Mouse (Mus musculus): ENCODE results near the gene Mrpl38. TPM values are rescaled to one million over a fixed set of nuclear protein-coding genes. Genes with fewer than 3 reads are reported as not detected.
A peak's percentile ranks its signal among the peaks of the same experiment; 100 is the strongest.
"Not testable (repeated sequence)": the region's sequence is repeated elsewhere in the genome, so short reads cannot be mapped to it uniquely, and the experiment has no call there.

The Mrpl38 gene
- polyA plus RNA-seq, 1 experiment = 31.6 TPM

- H3K4me3 ChIP-seq (ENCODE audit: insufficient read depth, low read length) = no peak overlapping the region; the same call in 1 of the 2 replicates
- peak overlapping the region; percentile 42; the same call in 1 of the 2 replicates for H3K27ac ChIP-seq (ENCODE audit: insufficient read depth, low read length)
- peaks cover 3% of the 10 kb centered on the region; the same call in 1 of the 2 replicates for H3K4me1 ChIP-seq (ENCODE audit: control insufficient read depth, insufficient read depth, low read length)
- TF ChIP-seq CTCF (IDR thresholded peaks at IDR 0.05; ENCODE audit: borderline replicate concordance, insufficient read depth, low read length) (no peak), POLR2A (IDR thresholded peaks at IDR 0.05; ENCODE audit: low read depth, low read length) (no peak)
Measured at GRCm38 (mm10) chr11:116131349-116132170, 7.1 kb downstream of the Mrpl38 start.

DNA sequence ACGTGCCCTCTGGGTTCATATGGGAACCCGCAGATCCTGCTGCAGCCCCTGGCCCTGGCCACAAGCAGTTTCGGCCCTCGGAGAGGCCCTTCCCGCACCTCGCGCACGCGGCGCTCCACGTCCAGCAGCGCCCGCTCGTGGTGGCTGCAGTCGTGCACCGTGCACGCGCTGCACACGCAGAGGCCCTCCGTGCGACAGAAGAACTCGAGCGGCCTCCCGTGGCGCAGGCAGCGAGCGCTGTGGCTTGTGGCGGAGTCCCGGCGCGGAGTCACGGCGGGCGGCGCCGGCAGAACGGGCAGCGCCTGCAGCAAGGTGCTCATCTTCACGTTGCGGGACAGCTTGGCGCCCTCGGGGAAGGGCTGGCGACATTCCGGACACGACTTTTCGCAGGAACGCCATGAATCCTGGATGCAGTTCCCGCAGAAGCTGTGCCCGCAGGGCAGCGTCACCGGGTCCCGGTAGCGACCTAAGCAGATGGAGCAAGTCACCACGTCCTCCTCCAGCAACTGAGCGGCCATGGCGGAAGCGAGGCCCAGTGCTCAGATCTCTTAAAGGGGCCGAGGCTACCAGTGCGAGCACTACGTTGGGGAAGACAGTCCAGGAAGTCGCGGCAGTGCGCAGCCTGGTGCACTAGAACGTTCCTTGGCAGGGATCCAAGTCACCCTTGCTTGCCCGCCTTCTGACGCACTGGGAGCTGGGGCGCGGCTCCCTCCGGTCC, 8.0 kb downstream of the Mrpl38 start, which contains the start of gene Trim65:
Trim65 (minus strand) TSS at position 641 of the 718 bp plus-strand sequence.
- H3K4me3 ChIP-seq (ENCODE audit: insufficient read depth, low read length) = peak within 1 kb of the TSS; percentile 44
- H3K4me1 ChIP-seq (ENCODE audit: control insufficient read depth, insufficient read depth, low read length) = peaks cover 3% of the 10 kb centered on the region; the same call in 1 of the 2 replicates
- H3K27ac ChIP-seq (ENCODE audit: insufficient read depth, low read length) = peak within 1 kb of the TSS; percentile 42
- TF ChIP-seq CTCF (IDR thresholded peaks at IDR 0.05; ENCODE audit: borderline replicate concordance, insufficient read depth, low read length) (peak; percentile 97), POLR2A (IDR thresholded peaks at IDR 0.05; ENCODE audit: low read depth, low read length) (peak; percentile 71)

- Histone ChIP-seq H3K4me1 (ENCODE audit: control insufficient read depth, insufficient read depth, low read length) (peaks cover 3% of the 10 kb centered on the region; the same call in 1 of the 2 replicates), H3K27ac (ENCODE audit: insufficient read depth, low read length) (no peak overlapping the region), H3K4me3 (ENCODE audit: insufficient read depth, low read length) (peak overlapping the region; percentile 44; the same call in 1 of the 2 replicates)
- no peak for TF ChIP-seq POLR2A (IDR thresholded peaks at IDR 0.05; ENCODE audit: low read depth, low read length)
- TF ChIP-seq CTCF (IDR thresholded peaks at IDR 0.05; ENCODE audit: borderline replicate concordance, insufficient read depth, low read length) = no peak
Measured at GRCm38 (mm10) chr11:116129993-116130487, 8.6 kb downstream of the Mrpl38 start.

DNA sequence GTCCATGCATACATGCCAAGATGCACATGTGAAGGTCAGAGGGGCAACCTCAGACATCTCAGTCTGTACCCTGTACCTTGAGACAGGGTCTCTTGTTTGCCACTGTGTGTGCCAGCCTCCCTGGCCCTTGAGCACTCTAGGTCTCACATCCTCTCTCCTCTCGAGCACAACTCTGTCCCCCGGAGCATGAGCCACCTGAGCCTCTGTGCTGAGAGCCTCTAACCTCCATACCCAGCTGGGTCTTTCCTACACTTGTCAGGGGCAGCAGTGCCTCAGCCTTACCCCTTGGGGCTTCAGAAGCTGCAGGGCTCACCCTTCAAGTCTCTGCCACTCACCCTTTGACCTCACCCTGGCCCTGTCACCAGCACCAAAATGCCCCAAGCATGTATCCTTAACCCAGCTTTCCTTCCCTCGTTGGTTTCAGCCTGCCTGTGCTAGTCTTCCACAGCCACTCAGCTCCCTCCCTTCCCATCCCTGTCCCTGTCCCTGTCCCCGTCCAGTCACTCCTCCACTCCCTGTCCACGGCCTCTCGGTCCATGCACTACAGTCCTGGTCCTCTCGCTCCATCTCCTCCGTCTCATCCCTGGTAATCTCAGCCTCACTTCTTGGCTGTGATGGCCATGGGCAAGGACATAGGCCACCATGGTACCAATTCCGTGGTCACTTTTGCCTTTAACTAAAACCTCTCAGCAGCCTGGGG, 9.4 kb downstream of the Mrpl38 start:
- TF ChIP-seq CTCF (IDR thresholded peaks at IDR 0.05; ENCODE audit: borderline replicate concordance, insufficient read depth, low read length) (no peak), POLR2A (IDR thresholded peaks at IDR 0.05; ENCODE audit: low read depth, low read length) (no peak)
- peaks cover 3% of the 10 kb centered on the region; the same call in 1 of the 2 replicates for H3K4me1 ChIP-seq (ENCODE audit: control insufficient read depth, insufficient read depth, low read length)
- no peak overlapping the region for H3K27ac ChIP-seq (ENCODE audit: insufficient read depth, low read length)
- no peak overlapping the region for H3K4me3 ChIP-seq (ENCODE audit: insufficient read depth, low read length)

GRCm38 (mm10) chr11:116127986-116128385, 10.7 kb downstream of the Mrpl38 start:
- H3K4me1 ChIP-seq (ENCODE audit: control insufficient read depth, insufficient read depth, low read length) = peaks cover 3% of the 10 kb centered on the region; the same call in 1 of the 2 replicates
- TF ChIP-seq CTCF (IDR thresholded peaks at IDR 0.05; ENCODE audit: borderline replicate concordance, insufficient read depth, low read length) (no peak), POLR2A (IDR thresholded peaks at IDR 0.05; ENCODE audit: low read depth, low read length) (no peak)
- no peak overlapping the region for H3K4me3 ChIP-seq (ENCODE audit: insufficient read depth, low read length)
- no peak overlapping the region for H3K27ac ChIP-seq (ENCODE audit: insufficient read depth, low read length)

DNA sequence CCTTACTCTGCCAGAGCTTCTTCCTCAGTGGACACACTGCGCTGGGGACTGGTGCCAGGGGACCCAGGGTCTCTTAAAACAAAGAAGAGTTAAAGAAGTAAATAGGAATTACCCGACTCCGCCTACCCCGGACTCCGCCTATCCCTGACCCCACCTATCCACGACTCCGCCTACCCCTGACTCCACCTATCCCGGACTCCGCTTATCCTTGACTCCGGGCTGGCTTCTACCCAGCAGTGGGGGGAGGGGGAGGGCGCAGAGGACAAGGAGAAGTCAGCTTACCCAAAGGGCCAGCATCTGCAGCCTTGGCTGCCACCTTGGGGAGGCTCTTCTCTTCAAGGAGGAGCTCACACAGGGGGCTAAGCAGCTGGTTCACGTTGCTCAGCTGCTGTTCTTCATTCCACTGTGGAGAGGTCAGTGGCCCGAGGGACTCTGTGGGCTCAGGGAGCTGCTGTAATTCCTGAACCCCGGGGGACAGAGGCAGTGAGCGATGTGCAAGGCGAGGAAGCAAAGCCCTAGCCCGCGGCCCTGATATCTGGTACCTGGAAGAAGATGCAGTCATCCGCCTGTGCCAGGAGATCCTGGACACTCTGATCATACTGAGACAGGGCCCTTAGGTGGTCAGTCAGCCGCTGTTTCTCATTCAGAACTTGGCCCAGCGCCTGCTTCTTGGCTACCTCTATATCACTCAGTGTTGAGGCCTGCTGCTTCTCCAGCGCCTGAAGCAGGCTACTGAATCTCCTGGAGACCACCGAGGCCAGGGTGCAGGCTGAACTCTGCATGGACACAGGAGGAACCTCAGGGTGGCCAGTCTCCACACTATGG, 11.3 kb downstream of the Mrpl38 start, which contains the start of gene Trim47:
Trim47 (minus strand) TSS at position 55 of the 825 bp plus-strand sequence.
- H3K27ac ChIP-seq (ENCODE audit: insufficient read depth, low read length) = no peak within 1 kb of the TSS
- H3K4me1 ChIP-seq (ENCODE audit: control insufficient read depth, insufficient read depth, low read length) = peaks cover 3% of the 10 kb centered on the region; the same call in 1 of the 2 replicates
- no peak within 1 kb of the TSS for H3K4me3 ChIP-seq (ENCODE audit: insufficient read depth, low read length)
- TF ChIP-seq POLR2A (IDR thresholded peaks at IDR 0.05; ENCODE audit: low read depth, low read length) (no peak), CTCF (IDR thresholded peaks at IDR 0.05; ENCODE audit: borderline replicate concordance, insufficient read depth, low read length) (no peak)

DNA sequence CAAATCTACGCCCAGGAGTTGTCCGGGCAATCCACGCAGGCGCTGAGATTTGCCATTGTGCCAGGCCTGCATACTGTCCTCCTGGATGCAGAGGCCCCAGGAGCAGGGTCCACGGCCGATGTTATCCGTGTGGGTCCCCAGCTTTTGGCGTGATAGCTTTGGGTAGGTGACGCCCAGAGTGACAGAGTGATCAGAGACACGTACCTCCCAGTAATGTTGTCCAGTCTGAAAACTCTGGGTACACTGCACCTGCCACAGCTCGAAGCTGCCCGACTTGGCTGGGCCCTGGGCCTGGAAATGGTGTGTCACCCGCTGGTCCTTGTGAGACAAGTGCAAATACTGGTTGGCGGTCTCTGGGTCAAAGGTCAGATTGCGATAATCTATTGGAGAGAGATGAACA, 12.4 kb downstream of the Mrpl38 start:
- no peak overlapping the region for H3K27ac ChIP-seq (ENCODE audit: insufficient read depth, low read length)
- TF ChIP-seq POLR2A (IDR thresholded peaks at IDR 0.05; ENCODE audit: low read depth, low read length) (no peak), CTCF (IDR thresholded peaks at IDR 0.05; ENCODE audit: borderline replicate concordance, insufficient read depth, low read length) (no peak)
- no peak overlapping the region for H3K4me3 ChIP-seq (ENCODE audit: insufficient read depth, low read length)
- H3K4me1 ChIP-seq (ENCODE audit: control insufficient read depth, insufficient read depth, low read length) = peaks cover 3% of the 10 kb centered on the region; the same call in 1 of the 2 replicates

DNA sequence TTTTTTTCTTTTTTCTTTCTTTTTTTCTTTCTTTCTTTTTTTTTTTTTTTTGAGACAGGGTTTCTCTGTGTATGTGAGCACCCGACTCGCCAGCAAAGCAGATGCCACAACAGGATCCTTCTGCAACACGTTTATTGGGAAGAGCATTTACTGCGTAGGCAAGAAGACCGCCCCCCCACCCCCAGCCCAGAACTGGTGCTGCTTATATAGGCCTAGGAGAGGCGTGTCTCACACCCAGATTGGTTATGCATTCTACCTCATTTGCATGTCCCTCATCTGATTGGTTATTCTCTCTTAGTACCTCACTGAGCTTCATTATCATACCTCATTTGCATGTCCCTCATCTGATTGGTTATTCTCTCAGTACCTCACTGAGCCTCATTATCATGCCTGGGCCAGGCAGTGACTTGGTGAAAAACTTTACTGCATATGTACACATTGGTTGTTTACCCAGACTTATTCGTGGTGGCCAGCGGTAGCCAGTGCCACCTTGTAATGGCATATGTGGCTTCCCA, 16.9 kb downstream of the Mrpl38 start:
- not testable (repeated sequence) for H3K27ac ChIP-seq (ENCODE audit: insufficient read depth, low read length); H3K4me3 ChIP-seq (ENCODE audit: insufficient read depth, low read length); H3K4me1 ChIP-seq (ENCODE audit: control insufficient read depth, insufficient read depth, low read length)
